Mouse (Mus musculus): Measurements from ENCODE around the gene Wdr74.

Gene Wdr74

DNA sequence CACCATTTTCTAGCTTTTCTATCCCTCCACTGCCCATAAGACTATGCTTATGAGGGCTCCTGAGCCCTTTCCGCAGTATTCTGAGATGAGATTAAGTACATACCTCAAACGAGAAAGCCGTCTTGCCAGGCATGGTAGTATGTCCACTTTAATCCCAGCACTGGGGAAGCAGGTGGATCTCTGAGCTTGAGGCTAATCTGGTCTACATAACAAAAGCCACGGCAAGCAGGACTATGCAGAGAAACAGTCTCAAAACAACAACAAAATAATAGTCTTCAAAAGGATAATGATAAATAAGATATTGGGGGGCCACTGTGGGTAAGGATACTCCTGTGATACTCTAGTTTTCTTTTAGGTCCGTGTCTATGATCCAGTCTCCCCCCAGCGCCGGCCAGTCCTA, 3.3 kb downstream of the Wdr74 start:
- in situ Hi-C loops (cut with MboI, MseI) = loop anchor here (25.0 kb wide), 1 partner anchor 1702 kb away; the partner anchor contains the start of gene Stip1

DNA sequence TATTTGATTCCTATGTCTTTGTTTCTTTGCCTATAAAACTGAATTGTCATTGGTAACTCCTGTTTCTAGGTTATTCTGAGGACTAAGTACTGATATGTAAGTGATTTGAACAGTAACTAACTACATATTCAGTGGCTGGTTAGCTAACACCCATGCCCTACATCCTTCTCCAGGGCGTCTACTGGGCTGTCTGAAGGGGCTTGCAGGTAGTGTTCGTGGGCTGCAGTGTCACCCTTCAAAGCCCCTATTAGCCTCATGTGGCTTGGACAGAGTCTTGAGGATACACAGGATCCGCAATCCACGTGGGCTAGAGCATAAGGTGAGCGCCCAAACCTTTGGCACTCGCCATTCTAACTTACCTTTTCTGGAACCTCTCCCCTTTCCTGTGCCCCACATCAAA, 4.0 kb downstream of the Wdr74 start:
- in situ Hi-C loops (cut with MboI, MseI) = loop anchor here (25.0 kb wide), 1 partner anchor 1702 kb away; the partner anchor contains the start of gene Stip1

DNA sequence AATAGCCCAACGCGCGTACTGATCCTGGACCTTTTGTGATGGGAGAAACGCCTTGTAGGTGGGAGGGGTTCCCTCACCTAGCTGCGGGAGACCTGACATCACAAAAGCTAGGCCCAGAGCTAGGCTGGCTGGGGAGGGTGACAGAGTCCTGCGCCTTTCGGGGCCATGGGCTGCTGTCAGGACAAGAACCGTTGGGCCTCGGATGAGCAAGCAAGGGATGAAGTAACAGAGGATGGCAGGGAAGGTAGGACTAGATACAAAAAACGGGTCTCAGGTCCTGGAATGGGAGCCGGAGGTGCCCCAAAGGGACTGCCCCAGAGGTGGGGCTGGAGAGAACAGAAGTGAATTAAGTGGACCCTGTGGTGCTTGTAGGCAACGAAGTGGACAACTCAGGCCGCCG, 5.0 kb downstream of the Wdr74 start, which contains the start of gene 1700092M07Rik:
1700092M07Rik (plus strand) TSS at position 116 of the 400 bp plus-strand sequence.
- in situ Hi-C loops (cut with MboI, MseI) = loop anchor here (25.0 kb wide), 1 partner anchor 1703 kb away; the partner anchor contains the start of gene Stip1

DNA sequence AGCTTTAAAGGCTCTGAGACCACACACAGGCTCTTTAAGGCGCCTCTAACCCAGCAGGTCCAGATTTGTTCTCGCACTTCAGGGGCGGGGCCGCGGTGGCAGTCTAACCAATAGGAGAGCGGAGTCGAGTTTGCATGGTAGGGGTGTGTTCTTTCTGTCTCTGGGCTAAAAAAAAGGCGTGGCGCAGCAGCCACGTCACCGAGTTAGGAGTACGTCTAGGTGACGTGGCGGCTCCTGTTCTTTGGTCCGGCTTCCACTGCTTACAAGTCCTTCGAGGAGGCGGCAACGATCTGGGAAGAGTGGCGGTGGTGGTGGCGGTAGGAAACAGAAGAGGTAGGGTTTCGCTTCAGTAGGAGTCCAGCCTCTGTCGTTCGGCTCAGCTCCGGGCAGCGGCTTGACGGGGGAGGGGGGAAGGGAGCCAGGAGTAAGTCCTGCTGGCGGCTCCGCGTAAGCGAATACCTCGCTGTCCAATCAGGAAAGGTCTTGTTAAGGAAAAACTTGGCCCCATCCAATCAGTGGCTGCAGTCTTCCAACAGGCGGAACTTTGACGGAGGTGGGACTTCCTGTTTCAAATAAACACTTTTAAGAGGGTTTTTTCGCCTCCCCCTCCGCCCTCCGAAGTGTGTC, 5.7 kb downstream of the Wdr74 start, which contains the start of gene Stx5a:
Stx5a (plus strand) TSS at position 171 of the 627 bp plus-strand sequence.
- in situ Hi-C loops (cut with MboI, MseI) = loop anchor here (25.0 kb wide), 1 partner anchor 1704 kb away; the partner anchor contains the start of gene Stip1

- in situ Hi-C loops (cut with MboI, MseI) = loop anchor here (25.0 kb wide), 1 partner anchor 1705 kb away; the partner anchor contains the start of gene Stip1
Measured at GRCm38 (mm10) chr19:8742176-8742575, 6.5 kb downstream of the Wdr74 start.

GRCm38 (mm10) chr19:8745382-8745781, 9.8 kb downstream of the Wdr74 start:
- in situ Hi-C loops (cut with MboI, MseI) = loop anchor here (25.0 kb wide), 1 partner anchor 1708 kb away; the partner anchor contains the start of gene Stip1

GRCm38 (mm10) chr19:8747368-8747767, 11.7 kb downstream of the Wdr74 start:
- in situ Hi-C loops (cut with MboI, MseI) = loop anchor here (25.0 kb wide), 1 partner anchor 1710 kb away; the partner anchor contains the start of gene Stip1

- in situ Hi-C loops (cut with MboI, MseI) = loop anchor here (5.0 to 25.0 kb wide), 2 partner anchors 67 to 1982 kb away; partner anchors contain the start of genes Cd5 and Hnrnpul2
Measured at GRCm38 (mm10) chr19:8755652-8756051, 20.0 kb downstream of the Wdr74 start.

DNA sequence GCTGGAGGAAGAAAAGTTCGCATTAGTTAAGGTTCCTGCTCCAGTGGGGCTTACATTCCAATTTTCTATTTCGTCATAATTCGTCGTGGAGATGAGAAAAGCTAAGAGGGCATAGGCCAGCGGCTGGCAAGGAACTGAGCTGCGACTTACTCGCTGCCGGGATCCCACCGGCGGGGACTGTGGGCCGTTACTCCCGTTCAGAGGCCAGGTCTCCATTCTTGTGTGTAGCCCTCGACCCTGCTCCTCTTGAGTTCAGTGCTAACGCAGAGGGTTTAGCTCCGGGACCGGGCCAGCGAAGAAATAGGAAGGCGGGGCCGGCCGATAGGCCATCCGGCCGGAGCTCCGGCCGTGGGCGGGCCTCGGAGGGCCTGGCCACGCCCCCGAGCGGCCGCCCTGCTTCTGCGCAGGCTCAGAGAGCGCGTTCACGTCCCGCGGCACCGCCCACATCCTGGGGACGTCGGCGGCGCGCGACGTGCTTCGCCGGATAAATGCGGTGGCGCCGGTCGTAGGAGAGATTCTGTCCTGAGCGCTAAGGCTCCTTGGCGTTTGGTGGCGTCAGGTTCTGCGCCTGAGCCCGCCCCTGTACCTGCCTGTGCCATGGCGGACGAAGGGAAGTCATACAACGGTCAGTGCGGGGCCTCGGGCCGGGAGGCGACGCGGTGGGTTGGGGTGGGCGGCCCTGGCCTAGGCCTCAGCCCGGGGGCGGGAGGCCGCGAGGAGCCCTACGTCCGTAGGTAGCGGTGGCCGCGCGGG, 21.2 kb downstream of the Wdr74 start, which contains the start of gene Nxf1:
Nxf1 (plus strand) TSS at position 439 of the 753 bp plus-strand sequence.
- in situ Hi-C loops (cut with MboI, MseI) = loop anchor here (5.0 to 25.0 kb wide), 2 partner anchors 65 to 1980 kb away; partner anchors contain the start of genes Cd5 and Hnrnpul2

- in situ Hi-C loops (cut with MboI, MseI) = loop anchor here (5.0 to 25.0 kb wide), 2 partner anchors 65 to 1980 kb away; partner anchors contain the start of genes Cd5 and Hnrnpul2
Measured at GRCm38 (mm10) chr19:8757471-8757998, 21.9 kb downstream of the Wdr74 start.

- in situ Hi-C loops (cut with MboI, MseI) = loop anchor here (5.0 to 25.0 kb wide), 2 partner anchors 63 to 1978 kb away; partner anchors contain the start of genes Cd5 and Hnrnpul2
Measured at GRCm38 (mm10) chr19:8758899-8759298, 23.3 kb downstream of the Wdr74 start.

- in situ Hi-C loops (cut with MboI, MseI) = loop anchor here (25.0 kb wide), 1 partner anchor 1977 kb away; the partner anchor contains the start of gene Cd5
Measured at GRCm38 (mm10) chr19:8760757-8761156, 25.1 kb downstream of the Wdr74 start.

- in situ Hi-C loops (cut with MboI, MseI) = loop anchor here (25.0 kb wide), 1 partner anchor 1974 kb away; the partner anchor contains the start of gene Cd5
Measured at GRCm38 (mm10) chr19:8763276-8763675, 27.6 kb downstream of the Wdr74 start.

DNA sequence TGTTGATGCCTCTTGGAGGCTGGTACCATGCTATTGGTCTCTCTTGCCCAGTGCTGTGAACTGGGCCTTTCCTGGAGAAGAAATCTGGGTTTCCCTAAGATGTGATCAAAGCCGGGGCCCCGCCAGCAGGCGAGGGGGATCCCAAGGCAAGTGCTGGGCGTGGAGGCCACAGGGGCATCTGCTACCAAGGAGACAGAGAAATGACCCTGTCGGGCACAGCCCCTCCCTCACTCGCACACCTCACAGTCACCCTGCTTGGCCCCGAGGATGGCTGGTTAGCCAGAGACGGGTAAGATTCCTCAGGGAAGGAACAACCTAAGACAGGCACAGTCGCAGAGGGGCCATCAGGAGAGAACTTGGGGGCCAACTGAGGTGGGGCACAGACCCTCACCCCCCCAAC, 29.9 kb downstream of the Wdr74 start:
- in situ Hi-C loops (cut with MboI, MseI) = loop anchor here (25.0 kb wide), 1 partner anchor 1972 kb away; the partner anchor contains the start of gene Cd5

DNA sequence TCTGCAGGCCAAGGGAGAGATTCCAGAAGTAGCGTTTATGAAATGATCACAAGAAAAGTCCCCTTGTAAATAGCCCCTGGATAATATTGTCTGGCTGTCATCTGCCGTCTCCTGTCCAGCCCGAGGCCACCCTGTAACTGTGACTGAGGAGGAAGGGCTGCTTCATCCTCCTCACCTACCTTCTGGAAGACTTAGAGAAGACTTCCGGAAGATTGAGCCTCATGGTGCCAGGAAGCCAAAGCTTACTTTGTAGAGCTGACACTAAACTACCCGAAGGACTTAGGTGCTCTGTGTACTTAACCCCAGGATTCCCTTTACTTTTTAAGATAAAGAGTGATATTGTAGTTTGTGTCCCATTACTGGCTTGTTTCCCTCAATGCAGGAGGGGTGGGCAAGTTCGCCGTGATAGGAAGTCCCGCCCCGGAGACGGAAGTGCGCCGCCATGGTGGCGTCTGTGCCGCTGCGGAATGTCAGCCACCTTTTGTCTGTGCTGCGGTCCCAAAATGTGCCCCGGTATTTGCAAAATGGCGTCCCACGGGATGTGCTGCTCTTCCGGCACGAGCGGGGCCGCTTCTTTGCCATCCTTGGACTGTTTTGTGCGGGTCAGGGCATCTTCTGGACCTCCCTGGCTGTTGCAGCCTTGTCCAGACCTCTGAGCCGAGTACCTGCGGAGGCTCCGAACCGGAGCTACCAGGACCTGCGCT, 35.1 kb downstream of the Wdr74 start, which contains the start of gene Tmem223:
Tmem223 (plus strand) TSS at position 430 of the 704 bp plus-strand sequence.
- in situ Hi-C loops (cut with MboI, MseI) = loop anchor here (25.0 kb wide), 1 partner anchor 1967 kb away; the partner anchor contains the start of gene Cd5

DNA sequence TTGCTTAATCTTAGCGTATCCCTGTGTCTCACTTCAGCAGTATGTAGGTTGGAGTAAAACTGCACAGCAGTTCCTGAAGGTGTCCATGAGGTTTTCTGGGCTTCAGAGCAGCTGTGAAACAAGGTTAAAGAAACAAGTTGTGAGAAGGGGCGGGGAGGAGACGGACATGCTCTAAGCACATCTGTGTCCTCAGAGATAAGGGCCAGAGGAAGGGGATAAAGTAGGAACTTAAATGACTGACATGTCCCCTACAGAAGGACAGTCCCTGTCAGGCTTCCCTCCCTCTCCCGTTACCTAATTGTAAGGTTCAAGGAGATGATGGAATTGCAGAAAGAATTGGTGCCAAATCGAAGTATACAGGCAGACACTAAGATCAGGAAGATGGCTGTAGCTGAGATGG, 37.4 kb downstream of the Wdr74 start:
- in situ Hi-C loops (cut with MboI, MseI) = loop anchor here (25.0 kb wide), 1 partner anchor 1964 kb away; the partner anchor contains the start of gene Cd5

DNA sequence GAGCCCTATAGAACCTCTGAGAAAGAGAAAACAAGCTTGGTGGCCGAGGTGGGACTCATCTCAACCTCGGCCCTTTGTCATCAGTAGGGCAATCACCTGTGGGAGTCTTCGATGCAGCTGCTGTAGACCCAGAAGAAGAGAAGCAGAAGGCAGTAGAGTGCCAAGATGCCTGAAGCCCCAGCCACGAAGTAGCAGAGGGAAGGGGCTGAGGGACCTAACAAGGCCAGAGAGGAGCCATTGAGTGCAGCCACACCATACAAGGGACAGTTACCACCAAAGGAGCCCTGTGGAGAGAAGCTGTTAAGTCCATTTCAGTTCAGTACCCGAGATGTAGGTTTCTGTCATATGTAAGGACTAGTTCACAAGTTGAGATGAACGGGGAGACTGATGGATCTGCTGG, 37.8 kb downstream of the Wdr74 start:
- in situ Hi-C loops (cut with MboI, MseI) = loop anchor here (25.0 kb wide), 1 partner anchor 1964 kb away; the partner anchor contains the start of gene Cd5

DNA sequence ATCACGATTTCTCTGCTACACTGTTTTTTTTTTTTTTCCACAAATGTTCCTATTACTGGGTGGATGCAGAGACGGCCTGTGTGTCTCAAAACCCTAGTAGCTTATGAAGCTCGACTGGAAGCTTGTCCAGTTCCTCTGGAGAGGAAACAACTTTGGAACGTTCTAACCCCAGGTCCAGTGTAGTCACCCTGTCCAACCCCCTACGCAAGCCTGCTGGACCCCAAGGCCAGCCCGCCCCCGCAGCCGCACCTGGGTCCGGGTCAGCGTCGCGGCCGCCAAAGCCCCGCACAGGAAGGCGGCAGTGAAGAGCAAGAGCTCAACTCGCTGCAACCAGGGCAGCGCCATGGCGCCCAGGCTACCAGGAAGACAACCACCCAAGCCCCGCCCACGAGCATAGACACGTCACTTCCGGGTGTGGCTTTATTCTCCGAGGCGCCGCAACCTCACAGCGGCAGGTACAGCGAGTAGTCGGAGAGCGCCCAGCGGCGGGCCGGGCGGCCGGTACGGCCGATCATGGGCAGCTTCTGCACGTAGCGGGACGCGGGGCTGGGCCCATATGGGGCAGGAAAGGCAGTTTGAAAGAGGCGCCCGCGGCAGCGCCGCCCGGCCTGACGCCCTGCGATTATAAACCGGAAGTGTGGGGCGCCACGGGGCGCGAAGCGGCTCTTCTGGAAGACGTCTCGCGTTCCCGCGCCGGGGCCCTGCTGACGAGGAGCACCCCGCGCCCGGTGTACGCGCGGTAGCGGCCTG, 38.6 kb downstream of the Wdr74 start, which contains the start of gene Tmem179b:
Tmem179b (minus strand) TSS at position 382 of the 750 bp plus-strand sequence.
- in situ Hi-C loops (cut with MboI, MseI) = loop anchor here (25.0 kb wide), 1 partner anchor 1963 kb away; the partner anchor contains the start of gene Cd5

- in situ Hi-C loops (cut with MboI, MseI) = loop anchor here (5.0 to 25.0 kb wide), 2 partner anchors 42 to 1962 kb away; partner anchors contain the start of genes Cd5 and Ttc9c
Measured at GRCm38 (mm10) chr19:8774951-8775421, 39.4 kb downstream of the Wdr74 start.
